Mouse (Mus musculus) bone marrow, adult 2 months (tissue): ENCODE data around the gene Gimap9.

Experiments used
- CTCF ChIP-seq: fragments of 200-500 bp; IDR thresholded peaks from 2 replicates; pipeline ENCODE4 v1.5.1; 2011; ENCODE audit warnings: low read length, control low read depth; ENCODE audit not compliant: control insufficient read depth, insufficient read depth
- POLR2A ChIP-seq: fragments of 200-500 bp; IDR thresholded peaks from 2 replicates; pipeline ENCODE4 v1.6.1; 2011; ENCODE audit warnings: low read depth, mild to moderate bottlenecking, control low read depth, low read length, borderline replicate concordance; ENCODE audit not compliant: control insufficient read depth

- TF ChIP-seq POLR2A (no peak), CTCF (no peak)
These were observed 26.2 kb downstream of the Gimap9 start for GRCm38 (mm10) chr6:48702146-48702545.
